Mouse (Mus musculus) colon, adult 2 months (tissue): ENCODE data around the gene Pkib. TPM values are rescaled to one million over a fixed set of nuclear protein-coding genes. Genes with fewer than 3 reads are reported as not detected.

Experiments used
- polyA plus RNA-seq: library from polyadenylated mRNA; depleted of rRNA; stranded (reverse); fragments of >200 nt; gene quantifications from 2 replicates; pipeline ENCODE4 v1.2.3, GENCODE M21; 2012; rRNA removed

Pkib gene
- polyA plus RNA-seq = 0.15 and 0.21 TPM in 2 replicates

DNA sequence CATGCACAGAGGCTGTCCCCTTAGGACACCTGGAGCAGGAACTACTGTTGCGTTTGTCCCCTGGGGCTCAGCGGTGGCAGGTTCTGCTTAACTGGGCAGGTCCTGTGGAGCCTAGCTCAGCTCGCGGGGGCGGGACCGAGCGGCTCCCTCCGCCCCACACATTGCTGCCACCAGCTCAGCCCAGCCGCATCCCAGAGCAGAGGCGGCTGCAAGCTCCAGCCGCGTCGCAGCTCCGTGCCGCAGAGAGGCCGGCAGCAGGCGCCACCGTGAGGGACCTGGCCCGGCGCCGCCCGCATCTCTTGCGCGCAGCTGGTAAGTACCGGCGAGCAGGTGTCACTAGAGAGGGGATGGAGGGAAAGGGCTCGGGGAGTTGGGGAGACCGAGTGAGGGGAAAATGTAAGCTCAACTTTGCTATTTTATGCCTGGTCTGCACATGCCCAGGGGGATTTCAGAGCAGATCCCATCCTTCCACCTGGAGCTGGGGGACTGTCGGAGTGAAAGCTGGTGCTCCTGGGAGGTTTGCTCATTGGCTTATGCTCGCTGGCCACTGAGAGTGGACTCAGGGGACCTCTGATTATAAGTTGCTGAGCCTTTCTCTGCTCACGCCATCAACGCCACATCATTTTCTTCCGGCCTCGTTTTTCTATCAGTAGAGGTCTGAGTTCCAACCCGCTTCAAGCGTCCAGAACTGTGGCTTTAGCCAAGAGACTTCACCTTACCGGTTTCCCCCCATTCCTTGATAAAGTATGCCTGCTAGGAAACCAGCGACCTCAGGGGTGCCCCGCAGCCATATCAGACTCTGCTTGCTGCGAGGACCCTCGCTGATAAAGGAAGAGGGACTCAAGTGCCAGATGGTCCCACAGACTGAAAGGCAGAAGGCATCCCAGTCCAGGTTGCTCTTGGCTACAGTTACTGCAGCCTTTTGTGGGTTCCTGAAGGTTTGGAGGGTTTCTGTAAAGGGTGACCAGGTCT lies at the start of gene Pkib:
Gene Pkib, plus strand, starts transcription at position 86 of the 972 bp plus-strand sequence.

DNA sequence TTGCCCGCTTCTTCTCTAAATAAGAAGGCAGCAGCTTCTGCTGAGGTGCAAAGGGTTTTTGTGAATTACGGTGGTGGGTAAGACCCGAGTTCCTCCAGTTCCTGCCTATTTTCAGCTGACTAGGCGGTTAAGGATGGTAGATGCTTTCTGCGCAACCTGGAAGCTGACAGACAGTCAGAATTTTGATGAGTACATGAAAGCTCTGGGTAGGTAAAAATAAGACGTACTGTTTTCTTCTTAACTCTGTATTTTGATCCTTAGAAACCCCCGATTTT lies 153.0 kb downstream of the Pkib start, which contains the start of gene Fabp7:
Gene Fabp7, plus strand, starts transcription at position 6 of the 275 bp plus-strand sequence.

Other genes with a start within 250 kb of the Pkib start
- gene Hsf2, start 145.6 kb upstream of the Pkib start, polyA plus RNA-seq = 1.5 and 1.9 TPM in 2 replicates
- gene Serinc1, start 99.5 kb upstream of the Pkib start, polyA plus RNA-seq = 23.1 and 25.7 TPM in 2 replicates
- 0.15 TPM in 1 of 2 replicates, not detected in the other for gene Fabp7, start 152.9 kb downstream of the Pkib start, polyA plus RNA-seq
- 250 and 308 TPM in 2 replicates for gene Smpdl3a, start 162.4 kb downstream of the Pkib start, polyA plus RNA-seq